Mouse (Mus musculus) CD8-positive naive resting alpha-beta T cell, adult 57 days (primary cell): ENCODE results near the gene Dkk1. TPM values are rescaled to one million over a fixed set of nuclear protein-coding genes. Genes with fewer than 3 reads are reported as not detected.

Source experiments
- total RNA-seq: library from RNA; stranded (reverse); gene quantifications from one replicate; pipeline ENCODE4 v1.2.4, GENCODE M21; 2023

The Dkk1 gene
- total RNA-seq = not detected

DNA sequence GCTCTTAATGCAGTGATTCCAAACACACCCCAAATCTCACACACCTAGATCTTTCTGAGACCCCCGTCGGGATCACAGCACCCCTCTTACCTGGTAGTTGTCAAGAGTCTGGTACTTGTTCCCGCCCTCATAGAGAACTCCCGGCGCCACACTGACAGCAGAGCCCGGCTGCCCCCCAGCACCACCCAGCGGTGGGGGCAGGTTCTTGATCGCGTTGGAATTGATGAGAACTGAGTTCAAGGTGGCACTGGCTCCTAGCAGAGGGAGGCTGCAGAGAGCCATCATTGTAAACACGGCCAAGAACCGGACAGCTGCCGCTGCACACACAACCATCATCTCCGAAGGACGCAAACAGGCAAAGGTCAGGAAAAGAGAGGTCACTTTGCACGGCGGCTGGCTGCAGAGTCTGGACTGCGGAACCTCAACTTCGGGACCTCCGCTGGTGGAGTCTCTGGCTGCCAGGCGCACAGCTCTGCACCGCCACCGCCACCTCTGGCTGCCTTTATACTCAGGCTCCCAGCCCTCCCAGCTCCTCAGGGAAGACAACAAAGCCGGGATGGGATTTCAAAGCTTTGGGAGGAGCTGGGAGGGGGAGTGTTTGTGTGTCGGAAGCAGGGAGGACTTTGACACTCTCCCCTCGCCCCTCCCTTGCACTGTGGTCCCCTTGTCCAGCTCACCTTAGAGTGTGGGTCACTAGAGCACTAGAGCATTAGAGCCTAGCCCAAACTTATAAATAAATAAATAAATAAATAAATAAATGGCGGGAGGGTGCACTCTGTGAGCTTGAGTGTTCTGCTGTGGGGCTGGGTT is at the start of gene Dkk1:
Dkk1 (minus strand) TSS at position 622 of the 810 bp plus-strand sequence.

